Mouse (Mus musculus): Measurements from ENCODE around the gene Upk3a. TPM values are rescaled to one million over a fixed set of nuclear protein-coding genes. Genes with fewer than 3 reads are reported as not detected.
A peak's percentile ranks its signal among the peaks of the same experiment; 100 is the strongest.
"Not testable (repeated sequence)": the region's sequence is repeated elsewhere in the genome, so short reads cannot be mapped to it uniquely, and the experiment has no call there.

Gene Upk3a
- polyA plus RNA-seq, 1 experiment from 2014 or later = 1.5 TPM

GRCm38 (mm10) chr15:85012662-85013054 lies 4.3 kb upstream of the Upk3a start:
- ATAC-seq = peak; percentile 91
- no peaks in the 10 kb centered on the region for H3K36me3 ChIP-seq
- peaks cover 27% of the 10 kb centered on the region for H3K4me1 ChIP-seq (replicated peaks)
- H3K9me3 ChIP-seq = no peaks in the 10 kb centered on the region
- H3K4me3 ChIP-seq (replicated peaks) = no peak overlapping the region
- 0 out of 2 replicates have a peak overlapping the region, but pooled peaks have one; percentile 20 for H3K9ac ChIP-seq
- peak overlapping the region; percentile 44 for H3K4me2 ChIP-seq (replicated peaks)
- WGBS = 15% methylated on average over 2 of the region's 2 CpGs
- H3K27ac ChIP-seq = peak overlapping the region; percentile 87
- H3K27me3 ChIP-seq (replicated peaks) = no peaks in the 10 kb centered on the region

DNA sequence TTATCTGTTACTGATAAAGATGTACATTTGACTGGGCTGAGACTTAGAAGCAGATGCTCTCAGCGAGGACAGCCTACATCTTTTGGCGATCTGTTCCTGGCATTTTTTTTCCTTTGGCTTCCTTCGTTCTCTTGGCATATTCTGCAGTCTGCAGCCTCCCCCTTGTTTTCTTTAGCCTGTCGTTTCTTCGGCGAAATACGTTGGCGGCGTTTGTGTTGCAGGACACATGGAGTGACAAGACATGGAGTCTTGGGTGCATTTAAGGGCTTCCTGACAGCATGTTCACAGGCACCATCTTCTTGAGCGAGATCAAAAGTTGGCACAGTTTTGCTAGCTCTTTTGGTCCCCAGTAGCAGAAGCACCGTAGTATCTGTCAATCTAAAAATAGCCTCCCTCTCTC lies 1.2 kb upstream of the Upk3a start:
- Histone ChIP-seq H3K4me2 (replicated peaks) (no peak overlapping the region), H3K4me1 (replicated peaks) (peaks cover 27% of the 10 kb centered on the region)
- 86% methylated on average over 11 of the region's 11 CpGs for WGBS

GRCm38 (mm10) chr15:85022211-85022610 lies 5.3 kb downstream of the Upk3a start:
- Histone ChIP-seq H3K9ac (no peak overlapping the region), H3K4me2 (replicated peaks) (no peak overlapping the region), H3K9me3 (no peaks in the 10 kb centered on the region), H3K27me3 (replicated peaks) (no peaks in the 10 kb centered on the region), H3K4me3 (replicated peaks) (no peak overlapping the region), H3K27ac (no peak overlapping the region), H3K4me1 (replicated peaks) (peaks cover 4% of the 10 kb centered on the region), H3K36me3 (no peaks in the 10 kb centered on the region)
- ATAC-seq = no peak
- WGBS = 75% methylated on average over 4 of the region's 4 CpGs

More for the DNA sequence above, 1.2 kb upstream of the Upk3a start:
- no peaks in the 10 kb centered on the region for H3K36me3 ChIP-seq
- ATAC-seq = no peak
- H3K9ac ChIP-seq = no peak overlapping the region
- no peaks in the 10 kb centered on the region for H3K9me3 ChIP-seq
- H3K27me3 ChIP-seq (replicated peaks) = no peaks in the 10 kb centered on the region
- no peak overlapping the region for H3K27ac ChIP-seq
- no peak overlapping the region for H3K4me3 ChIP-seq (replicated peaks)

DNA sequence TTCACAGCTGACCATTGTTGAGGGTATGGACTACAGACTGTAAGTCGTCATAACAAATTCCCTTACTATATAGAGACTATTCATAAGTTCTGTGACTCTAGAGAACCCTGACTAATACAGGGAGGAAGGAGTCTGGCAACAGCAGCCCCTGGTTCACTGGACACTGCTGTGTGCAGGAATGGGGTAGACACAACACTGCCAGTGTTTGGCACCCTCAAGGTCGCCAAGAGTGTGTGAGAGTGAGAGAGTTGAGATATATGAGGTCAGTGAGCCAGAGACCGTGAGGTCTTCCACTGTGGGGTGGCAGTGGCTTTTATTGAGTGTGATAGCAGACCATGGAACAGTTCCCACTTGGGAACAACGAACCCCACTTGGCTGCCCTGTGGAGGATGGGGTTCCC lies 9.3 kb downstream of the Upk3a start:
- H3K27me3 ChIP-seq (replicated peaks) = no peaks in the 10 kb centered on the region
- no peak overlapping the region for H3K4me3 ChIP-seq (replicated peaks)
- no peak overlapping the region for H3K4me2 ChIP-seq (replicated peaks)
- 78% methylated on average over 4 of the region's 4 CpGs for WGBS
- no peak for ATAC-seq
- H3K36me3 ChIP-seq = no peaks in the 10 kb centered on the region
- H3K9me3 ChIP-seq = no peaks in the 10 kb centered on the region
- no peak overlapping the region for H3K9ac ChIP-seq
- H3K4me1 ChIP-seq (replicated peaks) = no peaks in the 10 kb centered on the region
- no peak overlapping the region for H3K27ac ChIP-seq

DNA sequence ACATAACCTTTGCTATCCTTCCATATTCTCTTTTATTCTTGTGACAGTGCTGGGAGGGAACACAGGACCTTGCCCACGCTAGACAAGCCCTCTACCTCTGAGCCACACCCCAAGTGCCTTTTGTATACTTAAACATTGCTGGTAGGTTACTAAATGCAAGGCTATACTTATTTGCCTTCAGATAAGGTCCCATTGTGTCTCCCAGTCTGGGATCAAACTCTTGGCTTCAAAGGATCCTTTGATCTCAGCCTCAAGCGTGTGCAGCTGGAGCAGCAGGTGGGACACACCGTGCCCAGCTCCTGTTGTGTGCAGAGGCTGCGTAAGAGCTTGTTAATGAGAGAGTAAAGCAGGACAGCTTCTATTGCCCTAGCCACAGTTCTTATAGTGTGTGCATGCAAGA lies 10.8 kb downstream of the Upk3a start:
- no peak overlapping the region for H3K4me3 ChIP-seq (replicated peaks)
- no peaks in the 10 kb centered on the region for H3K4me1 ChIP-seq (replicated peaks)
- H3K27me3 ChIP-seq (replicated peaks) = no peaks in the 10 kb centered on the region
- H3K4me2 ChIP-seq (replicated peaks) = no peak overlapping the region
- H3K9me3 ChIP-seq = no peaks in the 10 kb centered on the region
- H3K36me3 ChIP-seq = no peaks in the 10 kb centered on the region
- H3K27ac ChIP-seq = no peak overlapping the region
- ATAC-seq = peak; percentile 69
- WGBS = 48% methylated on average over 4 of the region's 4 CpGs
- no peak overlapping the region for H3K9ac ChIP-seq

GRCm38 (mm10) chr15:85028648-85029047 lies 11.7 kb downstream of the Upk3a start, which contains the start of gene Fam118a:
TSS of gene Fam118a (plus strand) at chr15:85028948.
- H3K36me3 ChIP-seq; H3K4me3 ChIP-seq (replicated peaks); H3K4me2 ChIP-seq (replicated peaks); H3K27me3 ChIP-seq (replicated peaks); H3K4me1 ChIP-seq (replicated peaks); H3K9ac ChIP-seq; H3K27ac ChIP-seq; ATAC-seq; H3K9me3 ChIP-seq: not testable (repeated sequence)
- WGBS = 21% methylated on average over 1 of the region's 1 CpGs

- H3K4me1 ChIP-seq (replicated peaks); H3K4me2 ChIP-seq (replicated peaks); H3K9ac ChIP-seq; H3K36me3 ChIP-seq; H3K4me3 ChIP-seq (replicated peaks); H3K9me3 ChIP-seq; H3K27me3 ChIP-seq (replicated peaks): not testable (repeated sequence)
- WGBS = 52% methylated on average over 1 of the region's 1 CpGs
- 0 out of 2 replicates have a peak overlapping the region, but pooled peaks have one; percentile 17 for H3K27ac ChIP-seq
- peak; percentile 78 for ATAC-seq
Observed at GRCm38 (mm10) chr15:85030643-85031042, 13.7 kb downstream of the Upk3a start.

DNA sequence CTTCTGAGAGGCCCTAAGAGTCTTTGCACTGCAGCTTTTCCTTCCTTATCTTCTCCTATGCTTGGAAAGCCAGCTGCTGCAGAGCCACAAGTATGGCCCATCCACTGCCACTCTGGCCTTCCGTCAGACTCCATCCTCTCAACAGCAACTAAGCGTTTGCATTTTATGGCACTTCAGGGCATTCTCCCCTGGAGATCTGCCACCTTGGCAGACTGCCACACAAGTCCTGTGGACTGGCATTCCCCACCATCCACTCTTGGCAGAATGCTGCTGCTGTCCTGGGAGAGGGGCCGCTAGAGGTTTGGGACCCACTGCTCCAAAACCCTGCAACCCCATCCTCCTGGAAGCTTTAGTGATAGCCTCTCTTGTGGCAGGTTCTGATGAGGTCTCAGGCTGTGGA lies 14.9 kb downstream of the Upk3a start:
- H3K27ac ChIP-seq = no peak overlapping the region
- H3K36me3 ChIP-seq = no peaks in the 10 kb centered on the region
- no peak for ATAC-seq
- H3K4me1 ChIP-seq (replicated peaks) = peaks cover 7% of the 10 kb centered on the region
- no peak overlapping the region for H3K4me3 ChIP-seq (replicated peaks)
- H3K9ac ChIP-seq = no peak overlapping the region
- no peak overlapping the region for H3K4me2 ChIP-seq (replicated peaks)
- 81% methylated on average over 3 of the region's 3 CpGs for WGBS
- no peaks in the 10 kb centered on the region for H3K27me3 ChIP-seq (replicated peaks)
- no peaks in the 10 kb centered on the region for H3K9me3 ChIP-seq

GRCm38 (mm10) chr15:85033916-85034315 lies 17.0 kb downstream of the Upk3a start:
- H3K4me2 ChIP-seq (replicated peaks); H3K27me3 ChIP-seq (replicated peaks); H3K36me3 ChIP-seq; H3K9ac ChIP-seq; H3K9me3 ChIP-seq; H3K4me3 ChIP-seq (replicated peaks): not testable (repeated sequence)
- WGBS = 30% methylated on average over 7 of the region's 7 CpGs
- peak; percentile 34; the same call in 1 of the 2 replicates for ATAC-seq
- peaks cover 18% of the 10 kb centered on the region for H3K4me1 ChIP-seq (replicated peaks)
- H3K27ac ChIP-seq = peak overlapping the region; percentile 64

- H3K27ac ChIP-seq = peak overlapping the region; percentile 92
- peak; percentile 95 for ATAC-seq
- no peaks in the 10 kb centered on the region for H3K9me3 ChIP-seq
- peak overlapping the region; percentile 94 for H3K4me2 ChIP-seq (replicated peaks)
- peaks cover 23% of the 10 kb centered on the region for H3K4me1 ChIP-seq (replicated peaks)
- H3K27me3 ChIP-seq (replicated peaks) = no peaks in the 10 kb centered on the region
- H3K9ac ChIP-seq = peak overlapping the region; percentile 82
- under 1% methylated on average over 75 of the region's 75 CpGs for WGBS
- peak overlapping the region; percentile 83 for H3K4me3 ChIP-seq (replicated peaks)
- no peaks in the 10 kb centered on the region for H3K36me3 ChIP-seq
Observed at GRCm38 (mm10) chr15:85036566-85037342, 19.8 kb downstream of the Upk3a start.

- no peaks in the 10 kb centered on the region for H3K9me3 ChIP-seq
- peaks cover 25% of the 10 kb centered on the region for H3K4me1 ChIP-seq (replicated peaks)
- no peaks in the 10 kb centered on the region for H3K36me3 ChIP-seq
- H3K4me3 ChIP-seq (replicated peaks) = peak overlapping the region; percentile 83
- peak overlapping the region; percentile 94 for H3K4me2 ChIP-seq (replicated peaks)
- no peak for ATAC-seq
- peak overlapping the region; percentile 32; the same call in 1 of the 2 replicates for H3K27ac ChIP-seq
- peak overlapping the region; percentile 82 for H3K9ac ChIP-seq
- WGBS = 2% methylated on average over 8 of the region's 8 CpGs
- no peaks in the 10 kb centered on the region for H3K27me3 ChIP-seq (replicated peaks)
Observed at GRCm38 (mm10) chr15:85037343-85037690, 20.4 kb downstream of the Upk3a start.

- no peak for ATAC-seq
- peaks cover 30% of the 10 kb centered on the region for H3K4me1 ChIP-seq (replicated peaks)
- H3K36me3 ChIP-seq = 0 out of 2 replicates have a peak, but pooled peaks cover 4% of the 10 kb centered on the region
- no peaks in the 10 kb centered on the region for H3K9me3 ChIP-seq
- H3K4me3 ChIP-seq (replicated peaks) = no peak overlapping the region
- H3K4me2 ChIP-seq (replicated peaks) = no peak overlapping the region
- H3K9ac ChIP-seq = no peak overlapping the region
- H3K27me3 ChIP-seq (replicated peaks) = no peaks in the 10 kb centered on the region
- H3K27ac ChIP-seq = peak overlapping the region; percentile 79
- WGBS = 78% methylated on average over 10 of the region's 10 CpGs
Observed at GRCm38 (mm10) chr15:85041546-85042225, 24.7 kb downstream of the Upk3a start.

All from intestine, embryonic 15.5 days (tissue).